Mouse (Mus musculus) lung, postnatal 0 days (tissue): ENCODE measurements at regions not wholly inside any gene's neighbourhood (a gene's known extent, or its start where the extent isn't known, plus 50 kb on each side); places are given as distances from the start of the nearest gene placed in this dataset.

Experiments used
- ATAC-seq: fragments of 200-750 bp; cut with Nextera tagmentation; 2 replicates; pipeline ENCODE4 v1.8.0; 2017; ENCODE audit warnings: moderate library complexity
- DNase-seq: peaks from one replicate; pipeline ENCODE4 v3.0.0-alpha.2; 2016; ENCODE audit warnings: low spot score
- H3K27ac ChIP-seq: fragments of 300-500 bp; sonication (generic); 2 replicates; pipeline ENCODE4 v1.5.1; 2014; ENCODE audit warnings: antibody characterized with exemption, mild to moderate bottlenecking, low read length, mixed read lengths
- H3K27me3 ChIP-seq: fragments of 300-500 bp; sonication (generic); replicated peaks from 2 replicates; pipeline ENCODE4 v1.6.1; 2014; ENCODE audit warnings: low read length, mixed read lengths; ENCODE audit not compliant: insufficient read depth
- H3K36me3 ChIP-seq: fragments of 300-500 bp; sonication (generic); 2 replicates; pipeline ENCODE4 v1.6.1; 2014; ENCODE audit warnings: low read length, mixed read lengths; ENCODE audit not compliant: insufficient read depth
- H3K4me1 ChIP-seq: fragments of 300-500 bp; sonication (generic); 2 replicates; pipeline ENCODE4 v1.6.1; 2014; ENCODE audit warnings: antibody characterized with exemption, low read depth, low read length, mixed read lengths; ENCODE audit not compliant: insufficient read depth
- H3K4me2 ChIP-seq: fragments of 300-500 bp; sonication (generic); replicated peaks from 2 replicates; pipeline ENCODE4 v1.6.1; 2014; ENCODE audit warnings: low read depth, mild to moderate bottlenecking, low read length, moderate library complexity, mixed read lengths
- H3K4me3 ChIP-seq: fragments of 300-500 bp; sonication (generic); 2 replicates; pipeline ENCODE4 v1.5.1; 2014; ENCODE audit warnings: low read depth, low read length
- H3K9ac ChIP-seq: fragments of 300-500 bp; sonication (generic); replicated peaks from 2 replicates; pipeline ENCODE4 v1.6.1; 2014; ENCODE audit warnings: low read depth, mild to moderate bottlenecking
- H3K9me3 ChIP-seq: fragments of 300-500 bp; sonication (generic); 2 replicates; pipeline ENCODE4 v1.6.1; 2016; ENCODE audit warnings: low read length, mixed read lengths
- CTCF ChIP-seq: IDR thresholded peaks from 2 replicates; pipeline ENCODE4 v1.5.1; 2016; ENCODE audit warnings: antibody characterized with exemption, mild to moderate bottlenecking
- EP300 ChIP-seq: IDR thresholded peaks from 2 replicates; pipeline ENCODE4 v1.6.1; 2016; ENCODE audit warnings: antibody characterized with exemption, mild to moderate bottlenecking, control low read depth
- WGBS: fragments of 180-500 bp; shearing (Covaris S2); extraction: QIAGEN DNeasy Blood & Tissue Kit; methylation state at CpG from one replicate; pipeline ENCODE4 v1.1.7; 2014; 5-methylcytosine and 5-hydroxymethylcytosine counted together

- Histone ChIP-seq H3K27me3 (no peaks in the 10 kb centered on the region), H3K4me2 (no peak overlapping the region), H3K4me3 (no peak overlapping the region), H3K9ac (no peak overlapping the region), H3K27ac (no peak overlapping the region), H3K36me3 (no peaks in the 10 kb centered on the region), H3K9me3 (no peaks in the 10 kb centered on the region), H3K4me1 (no peaks in the 10 kb centered on the region)
- TF ChIP-seq CTCF: no peak
- TF ChIP-seq EP300: no peak
- WGBS: 47% methylated on average over 5 of the region's 5 CpGs
- ATAC-seq (no peak), DNase-seq (no peak)
These were observed 213.8 kb downstream of the Stim2 start for GRCm38 (mm10) chr5:54212038-54212589.

DNA sequence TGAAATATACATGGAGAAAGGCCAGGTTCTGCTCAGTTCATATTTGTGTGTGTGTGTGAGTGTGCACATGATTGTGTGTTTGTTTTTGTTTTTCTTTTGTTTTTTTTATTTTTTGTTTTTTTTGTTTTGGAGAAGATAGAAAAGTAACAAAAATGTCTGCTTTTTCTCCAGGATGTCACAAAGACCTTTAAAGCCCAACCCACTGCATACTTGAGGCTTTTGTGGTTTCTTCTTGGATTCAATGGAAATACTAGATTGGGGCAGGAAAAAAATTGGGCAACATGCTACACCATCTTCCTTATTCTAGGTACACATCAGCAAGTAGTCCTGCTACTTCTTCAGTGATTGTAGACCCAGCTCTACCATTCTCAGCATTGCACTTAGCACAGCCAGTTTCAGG is 226.7 kb downstream of the Stim2 start:
- no peak overlapping the region for H3K4me2 ChIP-seq
- DNase-seq: no peak
- no peak overlapping the region for H3K27ac ChIP-seq
- H3K27me3 ChIP-seq: no peaks in the 10 kb centered on the region
- H3K4me3 ChIP-seq: no peak overlapping the region
- H3K9ac ChIP-seq: no peak overlapping the region
- no peaks in the 10 kb centered on the region for H3K4me1 ChIP-seq
- ATAC-seq: no peak
- no peaks in the 10 kb centered on the region for H3K9me3 ChIP-seq
- no peaks in the 10 kb centered on the region for H3K36me3 ChIP-seq
- TF ChIP-seq EP300: no peak
- TF ChIP-seq CTCF: no peak

DNA sequence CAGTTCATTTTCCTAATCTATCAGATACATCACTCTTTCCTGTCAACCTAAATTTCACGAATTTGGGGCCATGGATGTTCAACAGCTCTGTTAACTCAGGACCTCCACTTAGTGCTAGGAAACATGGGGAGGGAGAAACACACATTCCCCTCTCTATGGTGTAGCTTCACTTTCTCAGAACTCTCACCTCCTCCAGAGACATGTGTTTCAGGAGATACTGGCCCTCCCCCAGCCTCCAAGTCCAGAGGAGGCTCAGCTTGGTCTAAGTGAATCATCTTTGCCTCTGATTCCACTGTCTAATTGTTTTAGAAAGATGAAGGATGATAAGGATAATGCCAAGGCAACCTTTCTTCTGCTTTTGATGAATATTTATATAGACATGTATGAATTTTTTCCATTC is 236.3 kb downstream of the Stim2 start:
- Histone ChIP-seq H3K36me3 (no peaks in the 10 kb centered on the region), H3K4me3 (no peak overlapping the region), H3K27me3 (no peaks in the 10 kb centered on the region), H3K9ac (no peak overlapping the region), H3K4me2 (no peak overlapping the region), H3K27ac (no peak overlapping the region), H3K9me3 (no peaks in the 10 kb centered on the region), H3K4me1 (no peaks in the 10 kb centered on the region)
- 63% methylated on average over 1 of the region's 1 CpGs for WGBS
- DNase-seq: no peak
- no peak for TF ChIP-seq CTCF
- no peak for TF ChIP-seq EP300
- ATAC-seq: no peak

DNA sequence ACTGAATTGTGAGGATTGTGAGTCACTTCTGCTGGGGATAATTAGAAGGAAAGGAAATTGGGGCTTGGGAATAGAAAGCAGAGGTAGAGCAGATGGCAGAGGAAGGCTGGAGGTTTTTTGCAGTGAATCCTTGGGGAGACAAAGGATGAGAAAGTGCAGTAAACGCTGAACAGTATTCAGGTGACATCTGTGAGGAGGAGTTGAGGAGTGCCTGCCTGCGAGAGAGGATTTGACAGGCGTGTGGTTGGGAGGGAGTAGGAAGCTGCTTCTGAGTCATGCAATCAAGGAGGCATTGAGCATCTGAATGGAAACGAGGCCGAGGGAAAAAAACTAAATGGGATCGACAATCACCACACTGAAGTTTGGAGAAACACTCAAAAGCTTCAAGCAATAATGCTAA is 236.9 kb downstream of the Stim2 start:
- TF ChIP-seq EP300: no peak
- no peak for TF ChIP-seq CTCF
- Histone ChIP-seq H3K9ac (no peak overlapping the region), H3K4me3 (no peak overlapping the region), H3K4me2 (no peak overlapping the region), H3K27me3 (no peaks in the 10 kb centered on the region), H3K4me1 (no peaks in the 10 kb centered on the region), H3K27ac (no peak overlapping the region), H3K9me3 (no peaks in the 10 kb centered on the region), H3K36me3 (no peaks in the 10 kb centered on the region)
- ATAC-seq: no peak
- 61% methylated on average over 6 of the region's 6 CpGs for WGBS
- no peak for DNase-seq

- Histone ChIP-seq H3K4me2 (no peak overlapping the region), H3K36me3 (no peaks in the 10 kb centered on the region), H3K27me3 (no peaks in the 10 kb centered on the region), H3K4me3 (no peak overlapping the region), H3K9ac (no peak overlapping the region), H3K4me1 (no peaks in the 10 kb centered on the region), H3K27ac (no peak overlapping the region), H3K9me3 (no peaks in the 10 kb centered on the region)
- TF ChIP-seq CTCF: no peak
- DNase-seq: no peak
- ATAC-seq: no peak
- 81% methylated on average over 2 of the region's 2 CpGs for WGBS
These were observed 238.9 kb downstream of the Stim2 start for GRCm38 (mm10) chr5:54237226-54237625.

GRCm38 (mm10) chr5:54238646-54239167 is 240.4 kb downstream of the Stim2 start:
- TF ChIP-seq EP300 (no peak), CTCF (no peak)
- no peak for ATAC-seq

GRCm38 (mm10) chr5:54239586-54239985 is 241.3 kb downstream of the Stim2 start:
- no peak overlapping the region for H3K4me2 ChIP-seq
- H3K4me3 ChIP-seq: no peak overlapping the region
- no peaks in the 10 kb centered on the region for H3K36me3 ChIP-seq
- H3K27me3 ChIP-seq: no peaks in the 10 kb centered on the region
- no peak for ATAC-seq
- DNase-seq: no peak
- H3K27ac ChIP-seq: no peak overlapping the region
- no peaks in the 10 kb centered on the region for H3K4me1 ChIP-seq
- TF ChIP-seq EP300: no peak
- TF ChIP-seq CTCF: no peak
- WGBS: 77% methylated on average over 3 of the region's 3 CpGs
- H3K9ac ChIP-seq: no peak overlapping the region
- H3K9me3 ChIP-seq: no peaks in the 10 kb centered on the region

More at GRCm38 (mm10) chr5:54238646-54239167, 240.4 kb downstream of the Stim2 start:
- H3K4me1 ChIP-seq: no peaks in the 10 kb centered on the region
- no peak overlapping the region for H3K9ac ChIP-seq
- 65% methylated on average over 3 of the region's 3 CpGs for WGBS
- H3K4me2 ChIP-seq: no peak overlapping the region
- H3K27me3 ChIP-seq: no peaks in the 10 kb centered on the region
- DNase-seq: no peak
- H3K36me3 ChIP-seq: no peaks in the 10 kb centered on the region
- no peak overlapping the region for H3K27ac ChIP-seq
- H3K4me3 ChIP-seq: no peak overlapping the region
- H3K9me3 ChIP-seq: no peaks in the 10 kb centered on the region
